Mouse (Mus musculus): ENCODE data around the gene Sptlc3. TPM values are rescaled to one million over a fixed set of nuclear protein-coding genes. Genes with fewer than 3 reads are reported as not detected.

The Sptlc3 gene
- polyA plus RNA-seq (2012; rRNA removed) = 0.13 TPM in 2 replicates

DNA sequence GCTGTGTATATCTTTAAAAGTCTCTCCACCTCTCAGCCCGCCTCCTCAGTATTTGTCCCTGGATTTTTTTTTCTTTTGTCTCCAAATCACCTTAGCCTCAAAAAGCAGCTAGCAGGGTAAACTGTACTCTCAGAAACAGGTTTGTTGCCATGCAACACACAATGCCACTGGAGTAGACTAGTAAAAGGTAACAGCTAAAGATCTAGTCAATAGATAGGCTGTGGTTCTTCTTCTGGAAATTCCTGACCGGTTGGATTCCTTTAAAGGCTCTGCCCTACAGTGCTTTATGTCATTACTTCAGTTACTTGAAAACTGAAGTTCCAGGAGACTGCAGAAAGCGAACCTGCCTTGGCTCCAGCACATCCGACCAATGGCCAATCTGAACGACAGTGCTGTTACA lies at the start of gene Sptlc3:
Sptlc3 (plus strand) TSS at position 78 of the 400 bp plus-strand sequence.

GRCm38 (mm10) chr2:139677809-139678274 lies 184.1 kb downstream of the Sptlc3 start, which contains the start of gene Ism1:
Ism1 (plus strand) TSS chr2:139678178.

Other genes with a start within 250 kb of the Sptlc3 start
- gene Ism1, start 184.3 kb downstream of the Sptlc3 start, polyA plus RNA-seq (2012; rRNA removed) = 1.1 TPM in 2 replicates